Mouse (Mus musculus) urinary bladder, postnatal 25 days (tissue): ENCODE measurements at regions not wholly inside any gene's neighbourhood (a gene's known extent, or its start where the extent isn't known, plus 50 kb on each side); places are given as distances from the start of the nearest gene placed in this dataset.

Experiments used
- DNase-seq: peaks from one replicate; pipeline ENCODE4 v3.0.0; 2022; ENCODE audit warnings: low spot score

DNA sequence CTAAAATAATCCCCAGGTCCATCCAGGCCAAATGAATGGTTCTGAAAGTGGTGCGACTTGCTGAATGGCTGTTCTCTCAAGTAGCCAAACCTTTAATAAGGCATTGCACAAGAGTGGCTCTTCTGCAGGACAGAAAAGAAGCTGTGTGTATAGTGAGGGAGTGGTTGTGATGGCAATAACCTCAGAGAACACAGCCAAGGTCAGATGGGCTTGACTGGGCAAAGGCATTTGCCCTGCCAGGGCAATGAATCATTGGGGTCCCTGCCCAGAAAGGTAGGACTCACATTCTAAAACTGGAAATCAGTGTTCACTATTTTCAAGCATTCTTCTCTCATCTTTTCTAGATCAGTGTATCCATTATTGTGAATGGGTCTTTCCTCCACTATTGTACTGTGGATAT lies 295.4 kb upstream of the Usp25 start:
- DNase-seq, result no peak

GRCm38 (mm10) chr16:76694913-76695312 lies 318.6 kb upstream of the Usp25 start:
- no peak for DNase-seq

- DNase-seq, result no peak
Observed at GRCm38 (mm10) chr16:76687735-76688447, 314.3 kb upstream of the Nrip1 start.

DNA sequence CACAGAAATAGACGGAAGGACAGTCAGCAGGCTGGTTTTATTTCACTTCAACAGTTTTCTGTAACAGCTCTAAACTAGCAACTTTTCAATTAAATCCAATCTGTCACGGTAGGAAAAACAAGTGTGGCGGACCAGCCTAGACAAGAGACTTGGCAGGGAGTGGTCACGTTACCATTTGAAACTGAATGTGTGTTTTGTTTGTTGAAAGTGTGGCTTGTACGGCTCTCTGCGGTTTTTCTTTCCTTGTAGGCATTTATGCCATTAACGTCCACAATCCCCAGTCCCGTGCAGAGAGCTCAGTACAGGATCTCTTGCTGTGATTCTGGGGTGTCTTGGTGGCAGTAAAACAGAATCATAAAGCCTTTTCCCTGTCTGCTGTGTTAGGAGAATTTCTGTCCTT lies 311.9 kb upstream of the Nrip1 start:
- DNase-seq, result no peak

DNA sequence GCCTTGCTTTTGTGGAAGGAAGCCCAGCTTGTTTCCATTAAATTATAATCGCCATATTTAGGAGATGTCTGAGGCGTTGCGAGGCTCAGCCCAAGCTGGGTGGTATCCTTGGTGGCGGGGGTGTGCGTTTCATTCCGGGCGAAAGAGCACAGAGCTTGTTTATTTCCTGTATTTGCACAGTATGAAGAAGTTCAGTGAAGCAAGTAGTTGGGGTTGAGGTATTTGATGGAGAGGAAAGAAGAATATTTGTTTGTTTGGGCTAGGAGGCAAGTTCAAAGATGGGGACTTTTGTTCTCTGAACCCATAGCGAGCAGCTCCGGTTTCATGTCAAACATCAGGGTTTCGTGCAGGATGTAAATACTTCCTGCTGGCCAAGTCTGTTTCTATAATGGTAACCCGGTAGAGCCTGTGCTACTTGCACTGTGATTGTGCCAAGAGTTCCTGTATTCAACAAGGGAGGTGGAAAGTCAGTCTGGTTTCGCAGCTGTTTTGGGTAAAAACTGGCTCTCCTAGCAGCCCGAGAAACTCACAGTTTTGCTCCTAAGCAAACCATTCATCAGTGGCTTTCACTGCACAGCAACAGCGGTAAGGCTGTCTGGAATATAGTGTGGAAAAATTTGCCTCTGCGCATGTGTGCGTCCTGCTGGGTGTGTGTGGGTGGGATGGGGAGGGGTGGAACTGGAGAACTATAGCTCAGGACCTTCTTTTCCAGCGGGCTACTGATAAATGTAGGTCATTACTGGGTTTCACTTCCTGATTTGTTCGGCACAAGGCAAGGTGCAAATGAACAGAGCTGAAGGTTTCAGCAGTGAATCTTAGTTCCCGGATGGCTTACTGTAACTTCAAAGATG lies 306.7 kb upstream of the Nrip1 start:
- DNase-seq, result no peak

- no peak for DNase-seq
Observed at GRCm38 (mm10) chr16:76678885-76679284, 305.3 kb upstream of the Nrip1 start.

GRCm38 (mm10) chr16:76669795-76670194 lies 296.2 kb upstream of the Nrip1 start:
- DNase-seq, result no peak

GRCm38 (mm10) chr16:76667046-76667445 lies 293.4 kb upstream of the Nrip1 start:
- DNase-seq, result no peak

- no peak for DNase-seq
Observed at GRCm38 (mm10) chr16:76655106-76655505, 281.5 kb upstream of the Nrip1 start.

- no peak for DNase-seq
Observed at GRCm38 (mm10) chr16:76644281-76644680, 270.7 kb upstream of the Nrip1 start.

DNA sequence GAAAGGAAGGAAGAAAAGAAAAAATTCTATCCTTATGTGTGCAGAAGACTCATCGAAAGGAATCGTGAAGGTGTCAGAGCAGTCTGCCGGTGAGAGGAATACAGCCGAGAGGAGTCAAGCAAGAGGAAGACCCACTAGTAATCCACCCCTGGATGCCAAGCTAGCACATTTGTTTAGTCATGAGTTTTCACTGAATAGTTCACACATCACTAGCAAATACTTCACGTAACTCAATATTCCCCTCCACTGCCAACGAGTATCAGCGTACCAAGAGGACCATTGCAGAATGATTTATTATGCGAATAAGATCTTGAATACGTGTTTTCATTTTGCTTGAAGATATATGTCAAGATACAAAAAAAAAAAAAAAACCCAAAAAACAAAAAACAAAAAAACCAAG lies 270.2 kb upstream of the Nrip1 start:
- DNase-seq, result no peak

DNA sequence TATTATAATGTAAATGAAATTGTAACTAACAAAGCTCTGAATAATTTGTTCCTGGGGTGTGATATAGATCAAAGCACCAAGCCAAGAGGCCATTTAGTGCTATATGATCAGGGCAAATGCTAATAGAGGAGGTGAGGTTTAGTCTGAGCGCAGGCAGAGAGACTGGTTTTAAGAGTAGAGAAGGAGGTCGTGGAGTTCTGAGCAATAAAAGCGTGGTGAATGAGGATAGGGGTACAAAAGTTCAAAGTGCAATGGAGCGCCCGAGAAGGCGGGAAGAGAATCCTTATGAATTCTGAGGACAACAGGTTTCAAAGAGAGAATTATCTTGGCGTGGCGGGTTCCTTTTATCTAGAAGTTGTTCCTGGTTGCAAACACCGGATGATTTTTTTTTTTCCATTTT lies 261.5 kb upstream of the Nrip1 start:
- no peak for DNase-seq

DNA sequence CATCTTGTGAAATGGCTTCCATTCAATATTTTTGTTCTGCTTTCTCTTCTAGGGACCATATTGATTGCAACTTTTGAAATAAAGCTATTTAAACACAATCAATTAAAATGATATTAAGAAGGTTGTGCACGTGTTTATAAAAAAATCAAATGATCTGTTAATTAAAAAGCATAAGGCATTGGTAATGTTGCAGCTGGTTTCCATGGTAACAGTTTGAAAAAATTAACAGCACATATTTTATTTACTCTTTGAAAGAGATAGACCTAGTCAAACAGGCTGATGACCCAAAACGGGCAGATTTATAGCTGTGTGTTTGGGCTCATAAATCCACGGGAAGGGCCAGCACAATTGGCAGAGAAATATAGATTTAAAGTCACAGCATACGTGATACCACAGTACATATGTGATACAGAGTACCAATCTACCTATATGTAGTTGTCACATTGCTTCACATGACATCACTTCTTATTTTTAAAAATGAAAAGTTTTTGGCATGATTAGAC lies 260.6 kb upstream of the Nrip1 start:
- DNase-seq, result no peak

GRCm38 (mm10) chr16:76626142-76626541 lies 252.5 kb upstream of the Nrip1 start:
- no peak for DNase-seq

GRCm38 (mm10) chr16:76621715-76622114 lies 248.1 kb upstream of the Nrip1 start:
- no peak for DNase-seq

- no peak for DNase-seq
Observed at GRCm38 (mm10) chr16:76618295-76618694, 244.7 kb upstream of the Nrip1 start.

DNA sequence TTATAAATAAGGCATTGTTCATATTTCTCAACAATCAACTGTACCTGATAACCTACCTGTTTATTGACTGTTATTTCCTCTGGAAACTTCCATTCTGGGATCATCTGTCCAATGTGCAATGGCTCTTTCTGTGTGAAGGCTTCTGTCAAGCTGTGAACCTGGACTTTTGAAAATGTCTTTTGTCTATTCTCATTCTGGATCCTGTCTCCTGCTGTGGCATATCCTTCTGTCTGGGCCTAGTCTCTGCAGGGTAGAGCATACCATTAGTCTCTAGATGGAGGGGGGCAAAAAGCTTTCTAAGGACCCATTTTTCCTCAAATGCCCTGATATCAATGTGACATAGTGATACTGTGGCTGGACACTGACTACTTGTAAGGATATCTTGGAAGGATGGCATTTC lies 237.4 kb upstream of the Nrip1 start:
- DNase-seq, result no peak

DNA sequence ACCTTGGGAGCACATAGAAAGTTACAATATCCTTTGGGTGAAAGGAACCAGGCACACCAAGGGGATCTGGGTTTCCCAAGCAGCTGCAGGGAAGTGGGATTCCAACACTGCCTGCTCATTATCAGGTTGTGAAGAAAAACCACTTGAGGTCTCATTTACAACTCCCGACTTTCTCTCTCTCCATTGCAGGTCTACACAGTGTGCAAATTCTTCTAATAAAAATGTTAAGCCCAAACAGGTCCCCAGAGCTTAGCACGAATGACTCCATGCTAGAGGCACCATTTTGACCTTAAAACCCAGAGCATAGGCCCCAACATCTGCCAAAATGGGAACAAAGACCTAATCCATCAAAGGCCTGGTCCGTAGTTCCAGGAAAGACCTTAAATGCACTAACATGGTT lies 231.3 kb upstream of the Nrip1 start:
- DNase-seq, result no peak

GRCm38 (mm10) chr16:76603846-76604258 lies 230.2 kb upstream of the Nrip1 start:
- DNase-seq, result no peak

DNA sequence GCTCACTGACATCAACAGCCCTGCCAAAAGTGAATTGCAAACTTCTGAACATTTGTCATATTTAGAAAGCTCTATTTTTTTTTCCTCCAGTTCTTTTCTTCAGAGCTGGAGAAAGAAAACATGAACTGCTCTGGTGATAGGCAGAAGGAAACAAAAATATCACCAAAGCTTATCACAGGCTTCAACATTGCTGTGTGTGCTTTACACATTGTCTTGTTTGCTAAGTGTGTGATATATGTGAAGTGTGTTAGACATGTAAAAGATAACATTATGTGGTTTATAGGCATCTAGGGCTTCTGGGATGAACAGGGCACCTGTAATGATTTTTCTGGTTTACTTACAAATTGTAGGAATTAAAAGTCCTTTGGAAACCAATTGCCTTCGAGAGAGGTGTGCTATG lies 229.8 kb upstream of the Nrip1 start:
- DNase-seq, result no peak

DNA sequence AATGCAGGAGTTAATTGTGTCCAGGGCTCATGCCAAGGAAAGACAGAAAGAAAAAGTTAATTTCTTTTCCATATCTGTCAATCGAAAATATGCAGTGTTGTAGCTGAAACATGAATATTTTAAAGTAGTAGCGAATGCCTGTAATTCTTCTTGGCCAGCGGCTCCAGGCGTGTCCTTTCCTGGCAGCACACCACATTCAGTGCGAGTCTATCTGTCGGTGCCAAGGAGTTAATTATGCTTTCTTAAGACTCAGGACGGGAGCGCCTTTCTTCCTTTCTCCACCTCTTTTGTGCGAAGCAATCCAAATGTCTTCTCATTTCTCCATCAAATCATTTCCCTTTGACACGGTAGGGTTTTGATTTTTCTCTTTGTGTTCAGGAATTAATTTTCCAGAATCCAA lies 226.5 kb upstream of the Nrip1 start:
- no peak for DNase-seq

GRCm38 (mm10) chr16:76591956-76592768 lies 218.5 kb upstream of the Nrip1 start:
- no peak for DNase-seq
